Mouse (Mus musculus): ENCODE results near the gene Caprin1.

Gene Caprin1

DNA sequence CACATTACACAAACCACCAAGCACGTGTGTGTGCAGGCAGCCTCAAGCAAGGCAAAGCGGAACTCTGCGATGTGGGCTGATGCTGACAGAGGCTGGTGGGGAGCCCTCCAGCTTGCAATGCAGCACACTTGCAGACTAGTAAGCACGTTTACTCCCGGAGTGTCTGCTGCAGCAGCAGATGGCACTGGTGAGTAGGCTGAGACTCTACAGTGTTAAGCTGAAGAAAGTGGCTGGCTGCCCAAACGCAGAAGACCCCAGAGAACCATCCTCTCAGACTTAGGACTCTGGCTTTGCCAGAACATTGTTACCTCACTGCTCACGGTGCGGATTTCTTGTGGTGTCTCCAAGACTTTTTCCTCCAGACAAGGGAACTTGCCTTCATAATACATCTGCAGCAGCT is 66.5 kb downstream of the Caprin1 start:
- no peak for DNase-seq (ENCODE audit: low spot score)

DNA sequence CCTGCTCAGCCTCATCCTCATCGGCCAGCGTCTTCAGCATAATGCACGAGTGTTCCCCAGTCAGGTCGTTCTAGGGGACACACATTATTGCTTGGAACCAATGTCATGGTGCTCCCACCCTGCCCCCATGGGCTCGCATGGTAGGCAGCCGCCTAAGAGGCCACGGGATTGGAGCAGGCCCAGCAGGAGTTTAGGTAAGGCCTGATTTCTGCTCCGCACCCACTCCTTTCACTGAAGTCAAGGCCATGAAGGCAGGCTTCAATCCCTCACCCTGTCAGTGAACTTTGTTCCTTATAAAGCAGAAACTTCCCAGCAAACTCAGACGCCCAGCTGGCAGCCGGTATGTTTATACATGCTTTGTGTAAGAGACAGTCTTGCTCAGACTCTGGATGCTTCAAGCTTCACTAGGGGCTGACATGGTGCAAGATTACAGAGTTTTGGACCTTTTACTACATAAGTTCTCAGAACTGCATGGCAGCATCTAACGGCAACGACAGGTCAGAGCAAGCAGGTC is 69.4 kb downstream of the Caprin1 start:
- no peak for DNase-seq (ENCODE audit: low spot score)

DNA sequence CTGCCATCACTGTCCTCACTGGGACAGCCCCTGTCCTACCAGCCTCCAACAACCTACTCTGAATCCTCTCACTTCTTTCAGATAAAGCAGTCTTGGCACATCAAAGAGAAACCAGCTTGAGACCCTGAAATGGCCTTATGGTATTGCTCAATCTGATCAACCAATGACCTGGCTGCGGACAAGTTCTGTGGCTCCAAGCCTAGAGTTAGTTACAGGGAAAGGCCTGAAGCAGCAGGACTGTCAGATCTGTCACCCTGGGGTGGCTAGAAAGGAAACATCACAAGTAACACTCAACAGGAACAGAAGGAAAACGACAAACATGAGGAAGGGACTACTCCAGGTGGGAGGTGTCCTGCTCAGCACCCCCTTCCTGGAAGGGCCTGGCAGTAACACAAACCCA is 72.9 kb downstream of the Caprin1 start:
- no peak for DNase-seq (ENCODE audit: low spot score)

- DNase-seq (ENCODE audit: low spot score): no peak
These were observed 78.2 kb downstream of the Caprin1 start for GRCm38 (mm10) chr2:103719292-103719646.

DNA sequence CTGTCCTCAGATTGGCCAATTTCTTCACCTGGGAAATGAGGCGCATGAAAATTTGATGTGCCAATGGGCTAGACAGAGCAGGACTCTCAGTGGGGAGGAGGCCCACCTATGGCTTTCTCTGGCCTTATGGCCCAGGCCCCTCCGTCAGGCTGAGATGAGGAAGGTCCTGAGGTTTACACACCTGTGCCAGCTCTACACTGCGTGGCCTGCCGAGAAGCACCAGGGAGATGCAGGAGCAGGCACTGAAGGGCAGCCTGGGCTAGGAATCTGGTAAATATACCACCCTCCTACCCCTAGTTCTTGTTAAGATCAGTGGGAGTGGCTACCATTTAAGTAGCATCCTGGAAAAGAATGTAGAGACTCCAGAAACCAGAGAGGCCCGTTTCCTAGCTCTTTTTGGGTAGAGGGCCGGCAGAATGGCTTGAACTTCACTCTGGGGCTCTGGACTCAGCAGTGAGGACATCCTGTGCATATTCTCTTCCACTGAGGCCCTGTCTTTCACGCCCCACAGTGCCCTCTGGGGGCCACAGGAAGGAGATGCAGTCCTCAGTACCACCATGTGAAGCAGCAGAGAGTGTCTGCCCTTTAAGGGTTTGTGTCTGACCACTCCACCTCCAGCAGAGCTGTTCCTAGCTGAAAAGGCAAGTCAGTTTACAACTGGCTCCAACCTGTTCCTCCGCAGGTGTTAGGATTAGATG is 78.7 kb downstream of the Caprin1 start:
- DNase-seq (ENCODE audit: low spot score): no peak

GRCm38 (mm10) chr2:103714412-103714811 is 83.0 kb downstream of the Caprin1 start:
- DNase-seq (ENCODE audit: low spot score): no peak

DNA sequence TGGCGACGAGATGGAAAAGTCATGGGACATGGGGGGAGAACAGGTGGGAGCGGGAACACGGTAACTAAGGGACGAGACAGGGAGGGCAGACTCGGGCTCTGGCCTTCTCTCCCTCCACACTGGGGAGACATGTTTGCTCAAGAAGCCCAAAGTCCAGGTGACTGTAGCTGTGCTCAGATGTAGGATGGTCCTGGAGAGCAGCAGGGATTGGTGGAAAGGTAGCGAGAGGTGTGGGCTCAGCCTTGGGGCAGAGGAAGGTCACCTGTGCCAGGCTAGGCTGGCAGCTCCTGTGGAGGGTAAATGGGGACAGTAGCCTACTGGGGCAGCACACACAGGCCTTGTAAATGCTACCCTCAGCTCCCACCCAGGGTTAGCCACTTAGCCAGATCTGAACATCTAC is 83.6 kb downstream of the Caprin1 start:
- DNase-seq (ENCODE audit: low spot score): no peak

All from testis, postnatal 14 days (tissue).